Mouse (Mus musculus): ENCODE measurements around the gene Spryd3.

- TF ChIP-seq ZC3H11A (IDR thresholded peaks at IDR 0.05; ENCODE audit: low read depth, low read length) (no peak), CTCF (IDR thresholded peaks at IDR 0.05 in 2 of 3, conservative IDR thresholded peaks at IDR 0.05 in 1 of 3; ENCODE audit: control insufficient read depth in 1 of 3, insufficient read depth in 1 of 3, low read depth in 2 of 3, low read length in 3 of 3, poor library complexity in 1 of 3, severe bottlenecking in 1 of 3) (no peak), MAZ (IDR thresholded peaks at IDR 0.05; ENCODE audit: low read depth, low read length) (no peak), ZNF384 (IDR thresholded peaks at IDR 0.05; ENCODE audit: low read depth, low read length) (no peak), ZKSCAN1 (IDR thresholded peaks at IDR 0.05; ENCODE audit: low read depth, low read length) (no peak), GABPA (IDR thresholded peaks at IDR 0.05; ENCODE audit: low read depth, low read length) (no peak), ETS1 (IDR thresholded peaks at IDR 0.05; ENCODE audit: low read depth, low read length) (no peak), USF1 (IDR thresholded peaks at IDR 0.05; ENCODE audit: low read depth, low read length) (no peak), MAFK (IDR thresholded peaks at IDR 0.05; ENCODE audit: borderline replicate concordance, low read depth, low read length) (no peak), MYB (IDR thresholded peaks at IDR 0.05; ENCODE audit: low read depth, low read length) (no peak), MAX (IDR thresholded peaks at IDR 0.05; ENCODE audit: low read length) (no peak)
Measured at GRCm38 (mm10) chr15:102082148-102082547, 53.9 kb downstream of the Spryd3 start.
